Mouse (Mus musculus) cortical plate, adult 2 months (tissue): ENCODE measurements around the gene Hvcn1. TPM values are rescaled to one million over a fixed set of nuclear protein-coding genes. Genes with fewer than 3 reads are reported as not detected.
"Not testable (repeated sequence)": the region's sequence is repeated elsewhere in the genome, so short reads cannot be mapped to it uniquely, and the experiment has no call there.

Experiments used
- H3K27ac ChIP-seq: fragments of 200-500 bp; 2 replicates; pipeline ENCODE4 v1.5.1; 2012; ENCODE audit warnings: low read length, control low read depth, inconsistent platforms; ENCODE audit not compliant: insufficient read depth
- H3K4me1 ChIP-seq: fragments of 200-500 bp; 2 replicates; pipeline ENCODE4 v1.6.1; 2011; ENCODE audit warnings: low read length; ENCODE audit not compliant: control insufficient read depth, insufficient read depth
- H3K4me3 ChIP-seq: fragments of 200-500 bp; 2 replicates; pipeline ENCODE4 v1.5.1; 2011; ENCODE audit warnings: mild to moderate bottlenecking, low read length, control low read depth; ENCODE audit not compliant: insufficient read depth
- CTCF ChIP-seq: fragments of 200-500 bp; IDR thresholded peaks from 2 replicates; pipeline ENCODE4 v1.5.1; 2011; ENCODE audit warnings: mild to moderate bottlenecking, control low read depth, low read length; ENCODE audit not compliant: insufficient read depth; ENCODE audit errors: extremely low read depth
- POLR2A ChIP-seq: fragments of 200-500 bp; IDR thresholded peaks from 2 replicates; pipeline ENCODE4 v1.6.1; 2011; ENCODE audit warnings: mild to moderate bottlenecking, low read length, control low read depth; ENCODE audit not compliant: insufficient read depth; ENCODE audit errors: extremely low read depth
- polyA plus RNA-seq: library from polyadenylated mRNA; depleted of rRNA; stranded (reverse); fragments of >200 nt; gene quantifications from 2 replicates; pipeline ENCODE4 v1.2.3, GENCODE M21; 2012

Hvcn1 gene
- polyA plus RNA-seq, 1 experiment, result 3.6 TPM

DNA sequence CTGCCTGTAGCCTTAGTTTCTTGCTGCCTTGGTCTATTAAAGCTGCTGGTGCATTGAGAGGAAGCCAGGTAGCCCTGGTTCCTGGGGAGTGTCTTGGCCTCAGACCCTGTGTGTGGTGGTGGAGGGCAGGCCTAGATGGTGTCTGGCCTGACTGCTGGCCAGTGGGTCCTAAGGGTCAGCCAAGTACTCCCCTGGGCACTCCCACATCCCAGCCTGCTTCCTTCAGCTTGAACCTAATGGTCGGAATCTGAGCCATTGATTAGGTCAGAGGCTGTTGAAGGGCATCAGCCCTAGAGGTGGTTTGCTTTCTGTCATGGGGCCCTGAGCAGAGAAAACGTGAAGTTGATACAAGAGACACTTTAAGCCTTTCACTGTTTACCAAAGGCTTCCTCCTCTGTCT, 31.2 kb upstream of the Hvcn1 start:
- no peak for TF ChIP-seq POLR2A
- no peak for TF ChIP-seq CTCF
- H3K27ac ChIP-seq, result no peak overlapping the region
- 0 out of 2 replicates have a peak, but pooled peaks cover 2% of the 10 kb centered on the region for H3K4me1 ChIP-seq
- no peak overlapping the region for H3K4me3 ChIP-seq

DNA sequence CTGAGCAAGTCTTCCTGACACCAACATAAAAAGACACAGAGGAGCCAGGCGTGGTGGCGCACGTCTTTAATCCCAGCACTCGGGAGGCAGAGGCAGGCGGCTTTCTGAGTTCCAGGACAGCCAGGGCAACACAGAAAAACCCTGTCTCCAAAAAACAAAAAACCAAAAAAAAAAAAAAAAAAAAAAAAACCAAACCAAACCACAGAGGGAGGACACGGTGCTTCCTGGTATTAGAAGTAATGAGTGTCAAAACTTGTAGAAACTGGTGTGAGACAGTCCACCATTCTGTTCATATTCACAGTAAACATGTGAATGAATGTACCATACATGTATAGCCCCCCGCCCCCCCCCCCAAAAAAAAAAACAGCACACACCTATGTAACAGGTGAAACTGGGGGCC, 30.6 kb upstream of the Hvcn1 start:
- no peak overlapping the region for H3K4me3 ChIP-seq
- no peak overlapping the region for H3K27ac ChIP-seq
- TF ChIP-seq CTCF, result no peak
- TF ChIP-seq POLR2A, result no peak
- 0 out of 2 replicates have a peak, but pooled peaks cover 2% of the 10 kb centered on the region for H3K4me1 ChIP-seq

DNA sequence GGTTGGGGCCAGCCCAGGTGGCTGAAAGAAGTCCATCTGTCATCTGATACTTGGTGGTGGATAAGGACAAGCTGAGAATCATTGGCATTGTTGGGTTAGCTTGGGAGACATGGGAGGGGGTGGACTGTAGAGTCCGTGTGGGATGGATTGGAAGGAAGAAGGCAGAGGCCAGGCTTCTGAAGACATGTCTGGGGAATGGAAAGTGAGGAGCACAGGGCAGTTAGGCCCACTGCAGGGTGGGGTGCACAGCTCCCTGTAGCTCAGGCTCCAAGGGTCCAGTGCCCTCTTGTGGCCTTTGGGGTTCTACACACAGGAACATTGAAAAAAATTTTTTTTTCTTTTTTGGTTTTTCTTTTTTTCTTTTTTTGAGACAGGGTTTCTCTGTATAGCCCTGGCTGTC, 30.2 kb upstream of the Hvcn1 start:
- Histone ChIP-seq H3K4me1 (0 out of 2 replicates have a peak, but pooled peaks cover 2% of the 10 kb centered on the region), H3K4me3 (no peak overlapping the region), H3K27ac (no peak overlapping the region)
- peak; percentile 47 for TF ChIP-seq CTCF
- TF ChIP-seq POLR2A, result no peak

- TF ChIP-seq POLR2A (no peak), CTCF (no peak)
- H3K27ac ChIP-seq, result no peak overlapping the region
- 0 out of 2 replicates have a peak, but pooled peaks cover 2% of the 10 kb centered on the region for H3K4me1 ChIP-seq
- H3K4me3 ChIP-seq, result no peak overlapping the region
Observed at GRCm38 (mm10) chr5:122179665-122180064, 26.9 kb upstream of the Hvcn1 start.

DNA sequence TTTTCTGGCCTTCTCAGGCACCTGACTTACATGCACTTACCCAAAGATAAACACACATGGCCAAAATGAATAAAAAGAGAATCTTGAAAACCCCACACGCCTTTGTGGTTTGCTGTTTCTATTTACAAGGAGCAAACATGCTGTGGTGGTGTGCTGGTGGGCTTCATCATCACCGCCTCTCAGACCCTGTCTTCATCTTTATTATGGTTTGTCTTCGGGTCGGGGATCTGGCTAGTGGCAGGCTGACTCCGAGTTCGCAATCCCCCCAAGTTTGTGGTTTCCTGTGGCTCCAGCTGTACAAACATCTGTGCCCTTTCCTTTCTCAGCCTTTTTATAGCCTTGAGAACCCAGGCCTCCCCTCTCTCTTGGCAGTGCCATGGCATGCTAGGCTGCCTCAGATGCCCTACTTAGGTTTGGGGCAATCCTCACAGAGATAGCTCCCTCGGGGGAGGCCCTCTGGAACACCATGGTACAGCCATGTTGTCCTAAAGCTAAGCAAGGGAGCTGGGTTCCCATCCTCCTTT, 22.3 kb upstream of the Hvcn1 start:
- no peak for TF ChIP-seq CTCF
- no peak for TF ChIP-seq POLR2A
- no peaks in the 10 kb centered on the region for H3K4me1 ChIP-seq
- no peak overlapping the region for H3K27ac ChIP-seq
- no peak overlapping the region for H3K4me3 ChIP-seq

DNA sequence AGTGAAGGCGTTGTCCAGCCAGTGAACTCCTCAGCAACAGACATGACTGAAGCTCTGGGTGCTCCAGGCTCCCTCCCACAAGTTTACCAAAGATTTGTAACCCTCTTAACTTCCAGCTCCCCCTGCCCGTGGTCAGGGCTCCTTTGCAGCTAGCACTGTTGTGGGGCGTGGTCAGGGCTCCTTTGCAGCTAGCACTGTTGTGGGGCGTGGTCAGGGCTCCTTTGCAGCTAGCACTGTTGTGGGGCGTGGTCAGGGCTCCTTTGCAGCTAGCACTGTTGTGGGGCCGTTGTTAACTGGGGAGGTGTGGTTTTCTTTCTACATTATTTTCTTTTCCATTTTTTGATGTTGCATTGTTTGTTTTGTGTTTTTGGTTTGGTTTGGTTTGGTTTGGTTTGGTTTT, 21.7 kb upstream of the Hvcn1 start:
- H3K27ac ChIP-seq, H3K4me3 ChIP-seq, H3K4me1 ChIP-seq: not testable (repeated sequence)

GRCm38 (mm10) chr5:122189115-122189514, 17.5 kb upstream of the Hvcn1 start:
- TF ChIP-seq POLR2A (no peak), CTCF (no peak)
- H3K4me3 ChIP-seq, result no peak overlapping the region
- H3K4me1 ChIP-seq, result no peaks in the 10 kb centered on the region

DNA sequence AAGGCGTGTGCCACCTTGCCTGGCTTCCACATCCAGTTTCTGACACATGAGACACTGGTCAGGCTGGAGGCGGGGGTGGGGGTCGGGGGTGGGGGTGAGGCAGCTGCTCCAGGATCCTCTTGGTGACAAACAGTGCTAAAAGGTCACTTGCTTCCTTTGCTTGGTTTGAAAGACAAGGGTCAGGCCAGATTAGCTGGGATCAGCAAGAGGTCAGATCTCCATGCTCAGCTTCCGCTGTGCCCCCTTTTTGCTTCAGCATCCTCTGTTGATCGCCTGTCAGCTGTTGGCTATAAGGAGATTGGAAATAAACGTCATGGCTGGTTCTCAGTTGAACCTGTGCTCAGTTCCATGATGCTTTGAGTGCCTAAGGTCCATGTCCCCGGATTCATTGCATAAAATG, 16.1 kb upstream of the Hvcn1 start:
- TF ChIP-seq POLR2A (no peak), CTCF (no peak)
- Histone ChIP-seq H3K27ac (no peak overlapping the region), H3K4me1 (no peaks in the 10 kb centered on the region), H3K4me3 (no peak overlapping the region)

More at GRCm38 (mm10) chr5:122189115-122189514, 17.5 kb upstream of the Hvcn1 start:
- H3K27ac ChIP-seq, result no peak overlapping the region

DNA sequence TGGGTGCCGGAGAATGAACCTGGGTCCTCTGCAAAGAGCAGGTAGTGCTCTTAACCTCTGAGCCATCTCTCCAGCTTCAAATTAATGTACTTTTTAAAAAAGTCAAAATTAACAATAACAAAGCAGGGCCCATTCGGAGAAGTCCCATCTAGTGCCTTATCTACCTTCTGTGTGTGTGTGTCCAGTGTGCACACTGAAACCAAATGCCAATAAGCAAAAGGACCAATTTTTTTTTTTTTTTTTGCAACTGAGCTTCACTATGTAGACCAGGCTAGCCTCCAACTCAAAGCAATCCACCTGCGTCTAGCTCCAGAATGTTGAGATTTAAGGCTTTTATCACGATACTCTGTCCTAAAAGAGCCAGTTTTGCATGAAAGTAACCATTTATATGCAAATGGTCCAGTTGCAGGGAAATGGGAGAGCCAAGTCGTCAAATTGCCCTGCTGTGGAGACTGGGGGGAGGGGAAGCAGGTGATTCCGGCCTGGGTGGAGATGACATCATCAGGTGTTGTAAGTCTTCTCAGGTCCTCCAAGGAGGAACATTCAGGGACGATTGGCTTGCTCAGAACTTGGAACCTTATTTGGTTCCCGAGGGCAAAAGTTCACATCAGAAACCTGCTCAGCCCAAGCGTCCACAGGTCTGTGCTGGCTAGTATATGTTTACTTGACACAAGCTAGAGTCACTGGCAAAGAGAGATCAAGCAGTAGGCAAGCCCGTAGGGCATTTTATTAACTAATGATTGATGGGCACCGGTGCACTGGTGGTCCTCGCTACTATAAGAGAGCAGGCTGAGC, 15.1 kb upstream of the Hvcn1 start:
- Histone ChIP-seq H3K27ac (no peak overlapping the region), H3K4me3 (no peak overlapping the region), H3K4me1 (no peaks in the 10 kb centered on the region)
- TF ChIP-seq CTCF (no peak), POLR2A (no peak)

GRCm38 (mm10) chr5:122192347-122192746, 14.3 kb upstream of the Hvcn1 start:
- TF ChIP-seq CTCF (no peak), POLR2A (no peak)
- Histone ChIP-seq H3K27ac (no peak overlapping the region), H3K4me1 (no peaks in the 10 kb centered on the region), H3K4me3 (no peak overlapping the region)

DNA sequence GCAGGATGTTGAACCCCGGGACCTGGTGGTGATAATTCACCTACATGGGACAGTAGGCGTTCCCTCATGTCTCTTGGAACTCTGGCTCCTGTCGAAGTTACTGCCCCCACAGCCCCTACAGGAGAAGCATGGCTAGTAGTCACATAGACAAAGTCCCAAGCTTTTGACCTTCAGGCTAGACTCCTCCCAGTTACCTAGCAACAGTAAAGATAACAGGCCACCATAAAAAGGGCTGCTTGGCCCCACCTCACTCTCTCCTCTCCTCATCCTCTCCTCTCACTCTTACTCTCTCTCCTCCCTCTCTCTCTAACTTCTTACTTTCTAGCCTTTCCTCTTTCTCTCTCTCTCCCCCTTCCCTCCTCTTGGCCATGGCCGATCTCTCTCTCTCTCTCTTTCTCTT, 5.7 kb upstream of the Hvcn1 start:
- no peak overlapping the region for H3K27ac ChIP-seq
- TF ChIP-seq CTCF (no peak), POLR2A (no peak)
- no peaks in the 10 kb centered on the region for H3K4me1 ChIP-seq
- no peak overlapping the region for H3K4me3 ChIP-seq
